Mouse (Mus musculus) R1 (cell line): ENCODE measurements around the gene Fbxw27.
"Not testable (repeated sequence)": the region's sequence is repeated elsewhere in the genome, so short reads cannot be mapped to it uniquely, and the experiment has no call there.

Experiments
- DNase-seq: peaks from one replicate; pipeline ENCODE4 v3.0.0-alpha.2; 2018; ENCODE audit warnings: low read depth, low spot score

Fbxw27 gene

DNA sequence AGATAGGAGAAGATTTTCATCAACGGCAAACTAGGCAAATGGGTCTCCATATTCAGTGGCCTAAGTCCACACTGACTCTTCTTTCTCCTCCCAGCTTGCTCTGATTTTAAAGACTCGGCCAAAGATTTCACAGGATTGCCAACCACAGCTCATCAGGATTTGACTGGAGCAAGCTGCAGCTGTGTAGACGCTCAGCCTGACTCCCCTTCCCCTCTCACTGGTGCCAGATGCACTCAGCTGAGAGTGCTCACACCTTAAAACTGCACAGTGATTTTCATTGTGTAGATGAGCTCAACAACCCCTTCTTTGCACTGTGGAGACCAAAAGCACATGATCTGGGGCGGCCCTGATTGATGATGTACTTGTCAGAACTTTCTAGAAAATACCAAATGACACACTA, at the start of gene Fbxw27:
Gene Fbxw27, minus strand, starts transcription at position 101 of the 400 bp plus-strand sequence.
- not testable (repeated sequence) for DNase-seq

DNA sequence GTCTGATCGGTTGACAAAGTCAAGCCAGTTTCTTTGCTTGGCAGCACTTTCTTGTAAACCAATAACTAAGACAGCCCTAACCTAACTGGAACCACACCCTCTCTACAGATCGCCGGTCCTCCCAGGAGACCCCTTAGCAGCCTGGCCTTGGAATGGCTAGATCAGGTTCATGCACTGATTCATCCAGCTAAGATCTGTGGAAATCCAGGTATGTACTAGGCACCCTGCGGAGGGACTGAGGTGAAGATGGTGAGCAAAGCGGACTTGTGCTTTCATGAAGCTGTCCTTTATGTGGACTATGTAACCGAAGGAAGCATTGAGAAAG, 42.6 kb upstream of the Fbxw27 start:
- no peak for DNase-seq

DNA sequence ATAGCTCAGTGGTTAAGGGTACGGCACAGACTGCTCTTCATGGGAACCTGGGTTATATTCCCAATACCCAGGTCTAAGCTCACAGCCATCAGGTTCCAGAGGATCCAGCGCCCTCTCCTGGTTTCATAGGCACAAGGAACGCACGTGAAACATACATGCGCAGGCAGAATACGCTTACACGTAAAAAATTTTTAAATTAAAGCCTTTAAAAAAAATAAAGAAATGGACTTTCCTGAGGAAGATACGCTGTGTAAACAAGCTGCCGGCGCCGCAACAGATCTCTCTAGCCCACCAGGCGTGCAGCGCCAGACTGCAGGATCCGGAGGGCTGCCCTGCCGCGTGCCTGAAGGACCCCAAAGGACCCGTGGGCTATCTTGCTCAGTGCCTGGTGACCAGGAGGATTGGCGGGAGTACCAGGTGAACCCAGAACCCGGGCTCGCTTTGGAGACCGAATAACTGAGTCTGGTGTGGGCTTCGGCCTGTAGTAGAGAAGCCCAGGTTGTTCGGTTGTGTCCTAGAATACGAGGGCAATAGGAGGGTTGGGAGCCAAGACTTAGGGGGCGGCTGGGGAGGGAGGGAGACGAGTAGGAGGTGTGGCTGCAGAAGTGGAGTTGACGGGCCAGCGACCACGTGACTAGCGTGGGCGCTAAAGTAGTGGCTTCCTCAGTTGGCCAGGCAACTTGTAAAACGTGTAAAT, 42.1 kb upstream of the Fbxw27 start, which contains the start of gene Nme6:
Gene Nme6, plus strand, starts transcription at position 359 of the 697 bp plus-strand sequence.
- peak; percentile 92 for DNase-seq

DNA sequence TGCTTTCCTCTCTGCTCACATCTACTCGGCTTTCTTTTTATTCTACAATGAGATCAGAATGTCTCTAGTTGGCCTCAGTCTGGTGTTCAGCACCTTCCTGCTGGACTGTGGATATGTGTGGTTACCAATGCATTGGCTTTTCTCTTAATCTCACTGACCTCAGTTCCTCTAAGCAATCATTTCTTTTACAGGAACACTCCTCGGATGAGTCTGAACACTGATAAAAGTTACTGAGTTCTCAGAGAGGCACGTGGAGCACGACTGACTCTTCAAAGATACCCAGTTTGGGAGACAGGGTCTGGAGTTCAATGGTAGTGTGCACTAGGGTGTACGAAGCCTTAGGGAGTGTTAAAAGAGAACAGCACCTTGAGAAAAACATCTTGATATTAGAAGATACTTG, 35.7 kb upstream of the Fbxw27 start:
- DNase-seq, result no peak

DNA sequence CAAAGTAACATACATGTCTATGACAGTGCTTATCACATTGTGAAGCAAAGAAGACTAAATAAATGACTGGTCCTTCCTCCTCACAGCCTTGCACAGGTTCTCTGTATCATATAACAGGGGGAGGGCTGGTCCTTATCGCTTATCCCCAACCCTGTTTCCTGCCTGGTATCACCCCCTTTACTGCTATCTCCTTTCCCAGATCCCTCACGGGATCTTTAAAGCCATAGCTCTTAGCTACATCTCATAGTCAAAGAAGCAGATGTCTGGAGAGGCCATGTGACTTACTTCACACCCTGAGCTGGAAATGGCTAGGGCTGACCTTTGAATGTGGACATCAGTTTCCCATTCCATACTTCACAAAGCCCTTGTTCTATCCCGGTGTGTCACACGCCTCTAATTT, 35.3 kb upstream of the Fbxw27 start:
- DNase-seq, result no peak

DNA sequence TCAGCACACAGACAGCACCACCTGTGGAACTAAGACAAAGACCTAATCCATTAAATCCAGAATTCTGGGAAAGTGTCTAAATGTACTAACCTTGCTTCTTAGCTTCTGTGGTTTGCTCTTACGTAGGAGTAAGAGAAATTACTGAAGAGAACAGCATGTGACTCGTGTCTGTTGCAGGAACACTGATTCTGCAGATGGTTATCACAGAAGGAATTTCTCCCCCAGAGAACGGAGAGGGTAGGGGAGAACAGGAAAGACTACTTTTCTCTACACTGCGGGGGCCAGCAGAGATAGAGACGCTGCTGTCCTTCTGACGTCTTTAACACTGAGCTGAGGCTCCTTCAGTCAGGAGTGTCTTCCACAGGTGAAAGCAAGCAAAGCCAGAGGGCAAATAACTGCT, 25.9 kb upstream of the Fbxw27 start:
- no peak for DNase-seq

DNA sequence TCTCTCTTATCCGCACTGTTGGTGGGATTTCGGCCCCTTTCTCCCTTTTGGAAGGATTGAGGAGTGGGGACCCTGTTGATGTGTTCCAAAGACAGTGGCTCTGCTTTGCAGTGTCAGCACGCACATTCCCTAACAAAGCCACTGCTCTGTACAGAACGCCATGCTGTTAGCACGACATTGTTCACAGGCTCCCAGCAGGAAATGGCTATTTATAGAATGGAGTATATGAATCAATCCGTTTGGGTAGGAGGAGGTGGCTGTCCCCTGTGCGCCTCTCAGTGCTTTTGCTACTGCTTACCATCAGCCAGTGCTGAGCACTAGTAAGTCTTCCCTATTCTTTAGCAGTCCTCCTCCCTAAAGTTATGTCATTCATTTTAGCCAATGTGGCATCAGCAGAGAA, 23.0 kb upstream of the Fbxw27 start:
- peak; percentile 24 for DNase-seq

DNA sequence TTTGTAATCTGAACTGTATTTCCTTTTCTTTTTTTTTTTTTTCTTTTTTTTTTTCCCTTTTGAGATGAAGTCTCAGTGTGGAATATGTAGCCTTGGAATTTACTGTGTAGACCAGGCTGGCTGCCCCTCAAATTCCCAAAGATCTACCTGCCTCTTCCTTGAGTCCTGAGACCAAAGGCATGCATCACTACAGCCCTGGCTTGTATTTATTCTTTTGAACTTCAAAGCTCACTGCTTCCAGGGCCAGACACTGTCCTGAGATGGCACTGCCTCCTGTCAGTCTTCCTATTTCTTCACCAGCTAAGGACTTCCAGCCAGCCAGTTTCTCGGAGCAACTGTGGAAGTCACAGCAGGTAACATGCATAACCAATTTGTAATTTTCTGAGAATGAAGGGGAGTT, 21.5 kb upstream of the Fbxw27 start, which contains the start of gene Spink8:
Gene Spink8, plus strand, starts transcription at position 301 of the 400 bp plus-strand sequence.
- DNase-seq, result no peak

DNA sequence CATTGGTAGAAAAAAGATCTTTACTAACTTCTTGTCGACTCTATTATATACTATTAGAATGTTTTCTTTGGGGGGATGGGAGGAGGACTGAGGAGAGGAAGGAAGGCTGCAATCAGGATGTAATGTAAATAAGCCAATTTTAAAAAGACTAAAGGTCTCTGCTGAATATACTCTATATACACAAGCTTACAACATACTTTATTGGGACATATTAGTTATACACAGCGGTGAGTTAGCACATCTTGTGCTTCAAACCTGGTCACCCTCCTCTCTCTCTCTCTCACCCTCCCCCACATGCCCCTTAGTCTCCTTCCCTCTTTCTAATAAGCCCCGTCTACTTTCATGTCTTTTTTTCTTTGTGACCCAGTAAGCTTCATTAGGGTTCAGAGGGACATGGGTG, 17.4 kb upstream of the Fbxw27 start:
- DNase-seq, result no peak

DNA sequence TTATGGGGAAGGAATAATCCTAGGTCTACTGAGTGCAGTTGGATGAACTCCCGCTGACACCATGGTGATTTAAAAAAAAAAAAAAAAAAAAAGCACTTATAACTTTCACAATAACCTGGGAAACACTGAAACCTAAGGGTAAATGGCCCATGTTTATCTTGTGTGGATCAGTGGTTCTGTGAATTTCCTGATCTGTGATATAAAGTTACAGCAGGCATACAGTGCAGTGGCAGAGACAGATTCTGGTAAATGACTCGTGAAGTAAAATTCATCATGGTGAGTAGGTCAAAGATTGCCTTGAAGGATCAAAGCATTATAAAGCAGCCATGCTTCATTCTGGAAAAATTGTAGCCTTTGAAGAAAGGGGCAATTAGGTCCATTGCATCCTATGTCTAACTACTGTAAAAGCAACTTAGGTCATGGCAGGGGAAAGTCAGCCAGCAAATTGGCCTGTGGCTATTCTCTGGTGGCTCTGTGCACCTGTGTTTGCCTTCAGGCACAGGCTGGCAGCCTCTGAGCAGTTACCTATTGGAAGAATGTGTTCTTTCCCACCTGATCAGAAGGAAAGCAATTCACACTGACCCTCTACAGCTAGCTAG, 16.3 kb upstream of the Fbxw27 start:
- no peak for DNase-seq

DNA sequence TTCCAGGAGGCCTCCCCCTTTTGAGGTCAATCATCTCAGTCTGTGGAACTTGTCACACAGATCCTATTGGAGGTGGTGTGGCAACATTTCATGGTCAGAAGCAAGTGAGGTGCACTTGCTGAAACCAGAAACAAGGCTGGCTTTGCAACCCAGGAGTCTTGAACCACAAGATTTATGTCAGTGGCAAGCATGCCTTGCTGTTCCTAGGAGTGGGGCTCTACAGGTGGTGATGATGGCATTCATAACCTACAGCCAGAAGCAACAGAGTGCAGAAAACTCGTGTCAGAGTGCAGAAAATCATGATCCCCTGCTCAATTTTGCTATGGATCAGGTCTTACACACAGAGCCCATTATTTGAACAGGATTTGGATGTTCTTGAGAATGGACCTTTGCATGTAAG, 15.8 kb upstream of the Fbxw27 start:
- no peak for DNase-seq

DNA sequence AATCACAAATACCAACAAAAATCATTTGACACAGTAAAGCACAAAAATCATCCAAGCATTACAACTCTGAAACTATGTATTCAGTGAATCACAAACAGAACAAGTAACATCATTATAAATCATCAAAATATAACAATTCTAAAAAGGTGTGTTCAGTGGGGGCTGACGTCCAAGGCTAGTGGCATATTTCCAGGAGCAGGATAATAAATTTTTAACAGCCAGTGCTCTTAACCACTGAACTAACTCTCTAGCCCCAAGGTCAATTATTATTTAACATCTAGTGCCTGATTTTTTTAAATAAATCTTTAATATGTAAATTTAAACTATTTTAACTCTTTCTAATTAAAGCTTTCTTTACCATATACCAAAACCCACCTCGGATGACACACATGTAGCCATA, 15.1 kb upstream of the Fbxw27 start:
- not testable (repeated sequence) for DNase-seq

DNA sequence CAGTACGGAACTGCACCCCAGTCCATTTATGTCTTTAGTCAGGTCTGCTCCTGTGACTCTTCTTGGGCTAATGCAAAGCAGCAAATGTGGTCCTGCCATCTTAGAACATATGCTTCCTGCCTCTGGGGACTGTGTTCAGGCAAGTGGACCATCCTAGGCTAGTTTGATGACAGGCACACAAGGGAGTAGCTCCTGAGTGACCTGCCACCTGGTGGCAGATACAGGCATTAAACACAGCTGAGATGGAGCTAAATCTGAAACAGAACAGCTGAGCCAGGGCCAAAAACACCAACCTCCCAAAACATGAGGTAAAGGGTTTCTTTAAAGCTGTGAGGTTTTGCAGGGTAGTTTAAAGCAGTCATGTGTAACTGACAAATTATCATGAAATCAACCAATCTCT, 7.6 kb upstream of the Fbxw27 start:
- peak; percentile 73 for DNase-seq

DNA sequence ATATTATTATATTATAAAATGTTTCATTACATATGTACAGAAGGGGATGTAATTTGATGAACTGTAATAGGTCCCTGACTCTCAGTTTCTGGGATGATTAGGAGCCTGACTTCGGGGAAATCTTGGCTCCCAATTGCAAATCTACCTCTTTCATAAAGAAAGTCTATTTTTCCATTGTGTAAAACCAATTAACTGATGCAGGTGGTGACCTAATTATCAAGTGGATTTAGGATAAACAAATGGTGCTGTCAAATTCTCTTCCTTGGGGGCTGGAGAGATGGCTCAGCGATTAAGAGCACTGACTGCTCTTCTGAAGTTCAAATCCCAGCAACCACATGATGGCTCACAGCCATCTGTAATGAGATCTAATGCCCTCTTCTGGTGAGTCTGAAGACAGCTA, 5.3 kb upstream of the Fbxw27 start:
- no peak for DNase-seq

DNA sequence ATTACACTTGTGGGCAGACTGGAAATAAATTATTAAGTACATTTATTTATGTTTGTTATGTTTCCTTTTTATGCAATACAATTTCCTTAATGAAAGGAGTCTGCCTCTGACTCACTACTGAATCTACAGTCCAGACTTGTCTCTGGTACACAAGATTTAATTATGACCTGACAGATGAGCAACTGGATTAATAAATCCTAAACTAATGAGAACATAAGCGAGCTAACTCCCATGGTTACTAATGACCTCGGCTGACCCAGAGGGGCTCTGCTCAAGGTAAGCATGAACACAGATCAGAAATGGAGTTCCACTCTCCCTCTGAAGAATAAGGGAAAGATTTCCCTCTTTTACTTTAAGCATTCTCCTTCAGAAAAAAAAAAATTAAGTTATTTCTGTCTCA, 4.8 kb upstream of the Fbxw27 start:
- DNase-seq, result no peak

DNA sequence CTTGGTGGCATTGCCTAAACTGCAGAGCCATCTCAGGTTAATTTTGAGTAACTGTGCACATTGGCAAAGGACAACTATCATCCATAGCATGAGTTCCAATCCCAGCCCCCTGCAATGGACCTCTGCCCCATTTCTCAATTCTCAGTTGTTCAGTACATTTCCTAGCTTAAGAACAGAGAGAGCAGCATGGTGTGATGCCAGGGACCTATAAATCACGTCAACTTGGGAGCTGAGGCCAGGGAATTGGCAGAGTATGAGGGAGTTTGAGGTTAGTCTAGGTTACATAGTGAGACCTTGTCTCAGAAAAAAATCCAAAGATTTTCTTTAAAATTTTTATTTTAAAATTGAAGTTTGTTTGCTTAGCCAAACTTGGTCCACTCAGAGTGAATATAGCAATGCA, 23.6 kb downstream of the Fbxw27 start:
- DNase-seq, result not testable (repeated sequence)

DNA sequence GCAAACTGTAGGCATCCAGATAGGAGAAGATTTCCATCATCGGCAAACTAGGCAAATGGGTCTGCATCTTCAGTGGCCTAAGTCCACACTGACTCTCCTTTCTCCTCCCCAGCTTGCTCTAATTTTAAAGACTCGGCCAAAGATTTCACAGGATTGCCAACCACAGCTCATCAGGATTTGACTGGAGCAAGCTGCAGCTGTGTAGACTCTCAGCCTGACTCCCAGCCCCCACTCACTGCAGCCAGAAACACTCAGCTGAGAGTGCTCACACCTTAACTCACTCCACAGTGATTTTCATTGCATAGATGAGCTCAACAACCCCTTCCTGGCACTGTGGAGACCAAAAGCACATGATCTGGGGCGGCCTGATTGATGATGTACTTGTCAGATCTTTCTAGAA, 44.5 kb downstream of the Fbxw27 start, which contains the start of gene Fbxw26:
Gene Fbxw26, minus strand, starts transcription at position 101 of the 400 bp plus-strand sequence.
- not testable (repeated sequence) for DNase-seq
